Mouse (Mus musculus) bone marrow, adult 2 months (tissue): ENCODE data around the gene Rps8. TPM values are rescaled to one million over a fixed set of nuclear protein-coding genes. Genes with fewer than 3 reads are reported as not detected.
A peak's percentile ranks its signal among the peaks of the same experiment; 100 is the strongest.

ENCODE experiments used
- H3K27ac ChIP-seq: fragments of 200-500 bp; 2 replicates; pipeline ENCODE4 v1.5.1; 2012; ENCODE audit warnings: low read depth, mild to moderate bottlenecking, control low read depth, inconsistent platforms, low read length; ENCODE audit not compliant: control insufficient read depth, poor library complexity, insufficient read depth
- H3K4me1 ChIP-seq: fragments of 200-500 bp; 2 replicates; pipeline ENCODE4 v1.6.1; 2011; ENCODE audit warnings: low read length; ENCODE audit not compliant: control insufficient read depth, insufficient read depth
- H3K4me3 ChIP-seq: fragments of 200-500 bp; replicated peaks from 2 replicates; pipeline ENCODE3; 2011; ENCODE audit warnings: mild to moderate bottlenecking, low read depth, low read length, control low read depth; ENCODE audit not compliant: control insufficient read depth
- CTCF ChIP-seq: fragments of 200-500 bp; IDR thresholded peaks from 2 replicates; pipeline ENCODE4 v1.5.1; 2011; ENCODE audit warnings: low read length, control low read depth; ENCODE audit not compliant: control insufficient read depth, insufficient read depth
- POLR2A ChIP-seq: fragments of 200-500 bp; IDR thresholded peaks from 2 replicates; pipeline ENCODE4 v1.6.1; 2011; ENCODE audit warnings: low read depth, mild to moderate bottlenecking, control low read depth, low read length, borderline replicate concordance; ENCODE audit not compliant: control insufficient read depth
- WGBS: fragments of 180-500 bp; shearing (Covaris S2); methylation state at CpG from one replicate; pipeline ENCODE4 v1.1.7; 2018; 5-methylcytosine and 5-hydroxymethylcytosine counted together
- polyA plus RNA-seq: library from polyadenylated mRNA; stranded (reverse); fragments of >200 nt; gene quantifications from 2 replicates; pipeline ENCODE4 v1.2.4, GENCODE M21; 2011; ENCODE audit warnings: low replicate concordance; ENCODE audit not compliant: missing spikeins, insufficient read depth, insufficient read length

Rps8 gene
- polyA plus RNA-seq, 1 experiment: 3,425 TPM

GRCm38 (mm10) chr4:117150212-117150733 is 5.8 kb downstream of the Rps8 start:
- WGBS: 80% methylated on average over 6 of the region's 6 CpGs
- no peaks in the 10 kb centered on the region; the same call in 1 of the 2 replicates for H3K4me1 ChIP-seq
- H3K4me3 ChIP-seq: no peak overlapping the region
- no peak overlapping the region for H3K27ac ChIP-seq
- TF ChIP-seq POLR2A: no peak
- TF ChIP-seq CTCF: no peak

- Histone ChIP-seq H3K4me3 (no peak overlapping the region), H3K27ac (no peak overlapping the region), H3K4me1 (no peaks in the 10 kb centered on the region)
- WGBS: 71% methylated on average over 6 of the region's 6 CpGs
- no peak for TF ChIP-seq CTCF
- no peak for TF ChIP-seq POLR2A
These were observed 6.5 kb downstream of the Rps8 start for GRCm38 (mm10) chr4:117149291-117150211.

GRCm38 (mm10) chr4:117148815-117149214 is 7.2 kb downstream of the Rps8 start:
- 89% methylated on average over 24 of the region's 24 CpGs for WGBS
- no peak for TF ChIP-seq POLR2A
- no peak for TF ChIP-seq CTCF
- H3K27ac ChIP-seq: no peak overlapping the region
- no peak overlapping the region for H3K4me3 ChIP-seq
- H3K4me1 ChIP-seq: no peaks in the 10 kb centered on the region

- H3K4me3 ChIP-seq: no peak overlapping the region
- 85% methylated on average over 18 of the region's 18 CpGs for WGBS
- TF ChIP-seq CTCF (no peak), POLR2A (no peak)
- no peak overlapping the region for H3K27ac ChIP-seq
- no peaks in the 10 kb centered on the region for H3K4me1 ChIP-seq
These were observed 7.9 kb downstream of the Rps8 start for GRCm38 (mm10) chr4:117148047-117148713.

- Histone ChIP-seq H3K27ac (no peak overlapping the region), H3K4me1 (no peaks in the 10 kb centered on the region), H3K4me3 (no peak overlapping the region)
- no peak for TF ChIP-seq POLR2A
- TF ChIP-seq CTCF: peak; percentile 92
- WGBS: 46% methylated on average over 15 of the region's 15 CpGs
These were observed 9.9 kb downstream of the Rps8 start for GRCm38 (mm10) chr4:117146176-117146575.

GRCm38 (mm10) chr4:117145248-117145647 is 10.8 kb downstream of the Rps8 start:
- TF ChIP-seq POLR2A: no peak
- TF ChIP-seq CTCF: no peak
- Histone ChIP-seq H3K4me1 (no peaks in the 10 kb centered on the region), H3K27ac (no peak overlapping the region), H3K4me3 (no peak overlapping the region)
- 93% methylated on average over 13 of the region's 13 CpGs for WGBS

- no peak overlapping the region for H3K4me3 ChIP-seq
- WGBS: 80% methylated on average over 7 of the region's 7 CpGs
- no peak overlapping the region for H3K27ac ChIP-seq
- no peaks in the 10 kb centered on the region for H3K4me1 ChIP-seq
- no peak for TF ChIP-seq POLR2A
- TF ChIP-seq CTCF: no peak
These were observed 13.0 kb downstream of the Rps8 start for GRCm38 (mm10) chr4:117143023-117143422.

GRCm38 (mm10) chr4:117140613-117141012 is 15.4 kb downstream of the Rps8 start:
- TF ChIP-seq POLR2A (no peak), CTCF (no peak)
- H3K4me1 ChIP-seq: peaks cover 2% of the 10 kb centered on the region
- WGBS: 33% methylated on average over 4 of the region's 4 CpGs

More at GRCm38 (mm10) chr4:117140613-117141012, 15.4 kb downstream of the Rps8 start:
- no peak overlapping the region for H3K4me3 ChIP-seq
- no peak overlapping the region for H3K27ac ChIP-seq
